Mouse (Mus musculus): Measurements from ENCODE around the gene Gpx5.
"Not testable (repeated sequence)": the region's sequence is repeated elsewhere in the genome, so short reads cannot be mapped to it uniquely, and the experiment has no call there.

Gene Gpx5

DNA sequence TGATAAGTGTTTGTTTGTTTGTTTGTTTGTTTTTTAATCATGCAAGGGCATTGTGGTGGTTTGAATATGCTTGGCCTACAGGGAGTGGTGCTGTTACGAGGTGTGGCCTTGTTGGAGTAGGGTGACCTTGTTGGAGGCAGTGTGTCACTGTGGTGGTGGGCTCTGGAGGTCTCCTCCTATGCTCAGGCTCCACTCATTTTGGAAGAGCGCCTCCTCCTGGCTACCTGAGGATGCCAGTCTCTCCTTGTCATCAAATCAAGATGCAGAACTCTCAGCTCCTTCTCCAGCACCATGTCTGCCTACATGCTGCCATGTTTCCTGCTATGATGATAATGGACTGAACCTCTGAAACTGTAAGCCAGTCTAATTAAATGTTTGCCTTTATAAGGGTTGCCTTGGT is 26.8 kb downstream of the Gpx5 start:
- no peak for DNase-seq (ENCODE audit: low spot score in 2 of 2)

GRCm38 (mm10) chr13:21264366-21264765 is 28.2 kb downstream of the Gpx5 start:
- DNase-seq (ENCODE audit: low spot score in 2 of 2), result no peak

- DNase-seq (ENCODE audit: low spot score in 2 of 2), result no peak
Measured at GRCm38 (mm10) chr13:21263910-21264309, 28.6 kb downstream of the Gpx5 start.

DNA sequence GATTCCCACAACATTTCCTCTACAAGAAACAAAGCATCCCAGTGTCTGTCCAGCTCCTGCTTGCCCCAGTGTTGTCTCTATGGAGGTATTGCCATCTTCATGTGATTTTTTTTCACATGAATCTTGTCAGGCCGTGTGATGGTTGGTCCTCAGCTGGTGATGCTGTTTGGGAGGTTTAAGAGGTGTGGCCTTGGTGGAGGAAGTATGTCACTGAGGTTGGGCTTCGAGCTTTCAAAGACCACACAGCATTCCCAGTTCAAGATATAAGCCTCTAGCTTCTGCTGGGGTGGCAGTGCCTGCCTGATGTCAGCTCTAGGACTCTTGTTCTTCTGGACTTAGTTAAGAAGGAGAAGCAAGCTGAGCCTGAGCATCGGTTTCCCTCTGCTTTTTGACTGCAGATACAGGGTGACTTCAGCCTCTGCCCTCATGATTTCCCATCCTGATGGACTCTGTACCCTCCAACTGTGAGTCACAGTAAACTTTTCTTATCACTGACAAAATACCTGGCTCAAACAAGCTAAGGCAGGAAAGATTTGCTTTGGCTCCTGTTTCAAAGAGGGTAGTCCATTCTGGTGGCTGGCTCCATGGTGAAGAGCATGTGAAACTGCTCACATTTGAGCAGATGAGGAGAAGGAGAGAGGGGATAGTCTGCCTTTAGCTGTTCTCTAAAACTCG is 29.6 kb downstream of the Gpx5 start:
- DNase-seq (ENCODE audit: low spot score in 2 of 2), result no peak

- DNase-seq (ENCODE audit: low spot score in 2 of 2), result no peak
Measured at GRCm38 (mm10) chr13:21260289-21260688, 32.2 kb downstream of the Gpx5 start.

- no peak for DNase-seq (ENCODE audit: low spot score in 2 of 2)
Measured at GRCm38 (mm10) chr13:21259677-21260113, 32.8 kb downstream of the Gpx5 start.

GRCm38 (mm10) chr13:21259171-21259631 is 33.3 kb downstream of the Gpx5 start:
- DNase-seq (ENCODE audit: low spot score in 2 of 2), result no peak

DNA sequence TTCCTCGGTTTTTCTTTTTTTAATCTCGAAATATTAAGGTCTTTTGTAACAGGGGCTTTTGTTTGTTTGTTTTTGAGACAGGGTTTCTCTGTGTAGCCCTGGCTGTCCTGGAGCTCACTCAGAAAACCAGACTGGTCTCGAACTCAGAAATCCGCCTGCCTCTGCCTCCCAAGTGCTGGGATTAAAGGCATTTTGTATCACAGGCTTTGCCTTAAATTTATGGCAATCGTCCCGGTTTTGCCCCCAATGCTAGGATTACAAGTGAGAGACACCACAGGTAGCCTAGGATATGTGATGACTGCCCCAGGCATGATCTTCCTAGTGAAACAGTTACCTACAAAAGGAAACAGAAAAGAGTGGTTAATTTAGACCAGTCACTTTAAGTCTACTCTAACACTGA is 34.0 kb downstream of the Gpx5 start:
- no peak for DNase-seq (ENCODE audit: low spot score in 2 of 2)

DNA sequence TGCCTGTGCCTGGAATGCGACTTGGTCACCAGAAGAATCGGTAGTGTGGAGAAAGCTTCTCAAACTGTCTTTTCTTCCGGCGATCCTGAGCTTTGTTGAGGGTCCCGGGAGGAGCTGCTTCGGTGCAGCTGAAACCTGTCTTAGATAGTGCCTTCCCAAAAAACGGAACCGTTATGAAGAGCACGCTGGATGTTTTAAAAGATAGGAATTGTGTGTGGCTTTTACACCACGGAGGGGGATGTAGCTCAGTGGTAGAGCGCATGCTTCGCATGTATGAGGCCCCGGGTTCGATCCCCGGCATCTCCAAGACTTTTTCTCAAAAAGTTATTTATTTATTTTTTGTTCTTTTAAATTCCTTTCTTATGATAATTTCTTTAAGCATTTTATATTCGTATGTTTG is 38.5 kb downstream of the Gpx5 start:
- DNase-seq (ENCODE audit: low spot score in 2 of 2), result no peak

DNA sequence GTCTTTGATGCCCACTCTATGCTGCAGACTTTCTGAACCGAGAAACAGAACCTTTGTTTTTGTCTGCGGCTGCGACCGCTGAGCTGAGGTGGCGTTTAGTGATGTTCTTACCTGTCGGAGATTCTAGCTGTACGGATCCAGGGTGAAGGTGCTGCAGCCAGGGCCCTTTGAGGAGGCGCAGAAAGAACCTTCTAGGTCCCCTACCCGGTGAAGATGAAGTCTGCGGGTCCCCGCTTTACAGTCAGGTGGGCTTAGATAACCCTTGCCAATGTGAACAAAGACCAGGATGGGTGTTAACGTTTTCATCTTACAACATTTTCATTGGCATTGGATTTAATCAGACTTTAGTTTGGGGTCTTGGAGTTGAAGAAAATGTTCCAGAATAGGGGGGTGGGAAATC is 39.0 kb downstream of the Gpx5 start:
- no peak for DNase-seq (ENCODE audit: low spot score in 2 of 2)

DNA sequence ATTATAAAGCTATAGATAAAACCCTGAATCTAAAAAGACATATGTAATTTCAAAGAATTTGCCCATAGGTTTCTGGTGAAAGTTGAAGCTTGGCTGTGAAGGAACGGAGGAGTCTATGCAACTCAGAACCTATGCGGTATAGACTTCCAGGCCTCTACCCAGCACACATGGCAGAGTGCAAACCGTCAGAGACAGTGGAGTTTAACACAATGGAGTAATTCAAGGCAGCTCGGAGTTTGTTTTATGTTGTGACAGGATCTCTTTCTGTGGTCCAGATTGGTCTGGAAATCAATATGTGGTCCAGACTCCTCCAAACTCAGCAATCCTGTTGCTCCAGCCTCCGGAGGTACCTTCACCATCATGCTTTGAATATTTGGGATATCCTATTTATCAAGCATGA is 39.5 kb downstream of the Gpx5 start:
- no peak for DNase-seq (ENCODE audit: low spot score in 2 of 2)

DNA sequence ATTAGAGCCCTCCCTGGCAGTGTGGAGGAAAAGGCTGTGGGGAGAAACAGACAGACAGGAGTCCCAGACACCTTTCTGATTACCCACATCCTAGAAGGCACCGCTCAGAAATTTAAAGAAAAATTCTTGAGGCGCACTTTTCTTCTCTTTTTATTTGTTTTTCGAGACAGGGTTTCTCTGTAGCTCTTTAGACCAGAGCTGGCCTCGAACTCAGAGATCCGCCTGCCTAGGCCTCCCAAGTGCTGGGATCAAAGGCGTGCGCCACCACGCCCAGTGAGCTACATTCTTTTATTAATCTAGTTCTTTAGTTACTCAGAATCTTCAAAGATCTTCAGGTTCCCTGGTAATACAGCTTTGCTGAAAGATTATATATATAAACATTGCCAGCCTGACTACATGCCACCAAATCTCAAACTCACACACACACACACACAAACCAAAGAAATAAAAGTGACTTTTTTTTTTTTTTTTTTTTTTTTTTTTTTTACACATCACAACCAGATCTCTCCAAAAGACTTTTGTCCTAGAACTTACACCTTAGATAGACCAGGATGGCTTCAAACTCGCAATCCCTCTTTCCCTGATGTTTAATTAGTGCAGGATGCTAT is 42.4 kb downstream of the Gpx5 start:
- DNase-seq (ENCODE audit: low spot score in 2 of 2), result no peak

GRCm38 (mm10) chr13:21249022-21249421 is 43.5 kb downstream of the Gpx5 start:
- DNase-seq (ENCODE audit: low spot score in 2 of 2), result no peak

DNA sequence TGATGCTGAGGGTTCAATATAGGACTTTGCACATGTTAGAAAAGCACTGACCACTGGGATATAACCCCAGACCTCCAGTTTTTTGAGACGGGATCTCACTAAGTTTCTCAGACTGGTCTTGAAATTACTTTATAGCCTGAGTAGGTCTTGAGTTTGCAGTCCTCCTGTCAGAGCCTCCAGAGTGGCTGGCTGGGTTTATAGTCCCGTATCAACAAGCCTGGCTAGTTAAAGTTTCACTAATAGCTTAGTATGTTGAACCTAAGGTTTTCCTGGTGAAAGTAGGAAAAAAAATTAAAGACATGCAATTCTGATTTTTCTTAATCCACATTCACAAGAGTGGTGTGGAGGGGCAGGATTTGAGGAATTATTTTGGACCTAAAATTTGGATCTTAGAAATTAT is 46.3 kb downstream of the Gpx5 start:
- no peak for DNase-seq (ENCODE audit: low spot score in 2 of 2)

- DNase-seq (ENCODE audit: low spot score in 2 of 2), result not testable (repeated sequence)
Measured at GRCm38 (mm10) chr13:21244967-21245366, 47.6 kb downstream of the Gpx5 start.

DNA sequence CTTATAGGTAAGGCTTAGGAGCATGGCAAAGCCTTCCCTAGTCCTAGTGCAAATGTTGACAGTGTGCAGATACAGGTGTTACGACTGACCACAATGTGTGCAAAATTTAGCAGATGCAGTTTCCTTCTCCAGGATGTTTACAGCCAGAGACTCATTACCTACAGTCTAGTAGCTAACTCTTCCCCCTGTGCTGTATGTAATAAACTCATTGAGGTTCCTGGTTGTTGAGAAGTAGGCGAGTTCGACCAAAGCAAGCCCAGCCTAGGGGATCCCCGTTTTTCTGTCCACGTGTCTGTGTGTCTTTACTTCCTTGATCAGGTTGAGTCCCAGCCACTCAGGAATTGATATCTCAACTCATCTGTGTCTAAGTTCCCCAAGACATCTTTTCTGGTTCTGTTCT is 48.4 kb downstream of the Gpx5 start:
- DNase-seq (ENCODE audit: low spot score in 2 of 2), result no peak

- DNase-seq (ENCODE audit: low spot score in 2 of 2), result no peak
Measured at GRCm38 (mm10) chr13:21243196-21243595, 49.3 kb downstream of the Gpx5 start.

DNA sequence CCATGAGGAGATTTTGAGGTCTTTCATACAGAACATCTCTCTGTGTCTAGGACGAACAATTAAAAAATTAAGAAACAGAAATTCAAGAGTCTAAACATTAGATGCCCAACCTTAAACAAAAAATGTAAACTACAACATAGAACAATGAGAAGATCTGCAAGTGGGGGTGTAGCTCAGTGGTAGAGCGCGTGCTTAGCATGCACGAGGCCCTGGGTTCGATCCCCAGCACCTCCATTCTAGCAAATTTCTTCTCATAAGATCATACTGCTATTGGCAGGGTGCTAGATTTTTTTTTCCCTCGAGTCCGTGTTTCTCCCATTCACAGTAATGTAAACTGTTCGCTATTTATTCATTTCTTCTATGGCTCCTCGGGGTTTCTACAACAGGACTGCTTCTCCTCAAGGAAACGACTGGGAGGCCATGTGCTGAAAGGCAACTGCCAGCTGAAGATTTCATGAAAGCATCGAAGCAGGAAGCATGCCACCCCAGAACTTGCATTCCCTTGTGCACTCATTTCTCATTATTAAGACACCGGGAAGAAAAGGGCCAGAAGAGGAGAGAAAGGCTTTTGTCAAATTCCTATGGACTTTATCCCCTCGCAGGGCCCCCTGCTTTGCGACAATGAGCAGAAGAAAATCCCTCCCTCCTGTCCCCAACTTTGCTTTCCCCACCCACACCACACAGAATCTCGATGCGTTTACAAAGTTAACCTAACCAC is 50.0 kb downstream of the Gpx5 start:
- DNase-seq (ENCODE audit: low spot score in 2 of 2), result peak; percentile 23 to 57

DNA sequence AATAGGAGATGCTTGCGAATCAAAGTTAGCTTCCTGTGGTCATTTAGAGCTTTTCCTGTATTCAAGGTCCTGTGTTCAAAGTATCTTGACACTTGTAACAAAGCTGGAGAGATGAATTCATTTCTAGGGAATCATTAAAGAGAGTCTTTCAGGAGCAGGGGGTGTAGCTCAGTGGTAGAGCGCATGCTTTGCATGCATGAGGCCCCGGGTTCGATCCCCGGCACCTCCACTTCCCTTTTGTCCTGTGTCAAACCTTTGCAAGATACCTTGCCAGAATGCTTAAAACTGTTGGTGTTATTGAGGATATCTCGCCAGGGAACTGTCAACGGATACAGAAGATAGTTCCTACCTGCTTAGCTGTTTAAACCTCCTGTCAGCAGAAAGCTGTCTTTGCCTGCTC is 51.7 kb downstream of the Gpx5 start:
- peak in 1 of 2 experiments; percentile 24 for DNase-seq (ENCODE audit: low spot score in 2 of 2)

DNA sequence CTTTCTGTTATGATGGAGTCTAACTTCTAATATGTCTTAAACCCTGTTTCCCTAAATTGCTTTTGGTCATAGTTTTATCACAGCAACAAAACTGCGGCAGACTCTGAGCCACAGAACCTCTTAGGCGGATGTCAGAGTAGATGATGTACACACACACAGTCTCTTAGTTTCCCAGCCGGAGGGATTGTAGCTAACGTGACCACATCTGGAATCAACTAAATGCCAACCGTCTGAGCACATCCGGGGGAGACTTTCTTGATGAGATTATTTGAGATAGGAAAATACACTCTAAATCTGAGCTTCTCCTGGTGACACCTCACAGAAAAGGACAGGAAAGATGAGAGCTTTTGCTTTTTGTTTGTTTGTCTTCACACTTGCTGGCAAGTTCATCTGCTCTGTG is 55.4 kb downstream of the Gpx5 start:
- no peak for DNase-seq (ENCODE audit: low spot score in 2 of 2)

- DNase-seq (ENCODE audit: low spot score in 2 of 2), result no peak
Measured at GRCm38 (mm10) chr13:21236714-21237113, 55.8 kb downstream of the Gpx5 start.

All from spleen, postnatal 4 days (tissue).